Mouse (Mus musculus) lung, postnatal 0 days (tissue): ENCODE measurements around the gene Nppb. TPM values are rescaled to one million over a fixed set of nuclear protein-coding genes. Genes with fewer than 3 reads are reported as not detected.

Experiments used
- ATAC-seq: fragments of 200-750 bp; cut with Nextera tagmentation; 2 replicates; pipeline ENCODE4 v1.8.0; 2017; ENCODE audit warnings: moderate library complexity
- DNase-seq: peaks from one replicate; pipeline ENCODE4 v3.0.0-alpha.2; 2016; ENCODE audit warnings: low spot score
- H3K27ac ChIP-seq: fragments of 300-500 bp; sonication (generic); 2 replicates; pipeline ENCODE4 v1.5.1; 2014; ENCODE audit warnings: antibody characterized with exemption, mild to moderate bottlenecking, low read length, mixed read lengths
- H3K27me3 ChIP-seq: fragments of 300-500 bp; sonication (generic); replicated peaks from 2 replicates; pipeline ENCODE4 v1.6.1; 2014; ENCODE audit warnings: low read length, mixed read lengths; ENCODE audit not compliant: insufficient read depth
- H3K36me3 ChIP-seq: fragments of 300-500 bp; sonication (generic); 2 replicates; pipeline ENCODE4 v1.6.1; 2014; ENCODE audit warnings: low read length, mixed read lengths; ENCODE audit not compliant: insufficient read depth
- H3K4me1 ChIP-seq: fragments of 300-500 bp; sonication (generic); 2 replicates; pipeline ENCODE4 v1.6.1; 2014; ENCODE audit warnings: antibody characterized with exemption, low read depth, low read length, mixed read lengths; ENCODE audit not compliant: insufficient read depth
- H3K4me2 ChIP-seq: fragments of 300-500 bp; sonication (generic); replicated peaks from 2 replicates; pipeline ENCODE4 v1.6.1; 2014; ENCODE audit warnings: low read depth, mild to moderate bottlenecking, low read length, moderate library complexity, mixed read lengths
- H3K4me3 ChIP-seq: fragments of 300-500 bp; sonication (generic); 2 replicates; pipeline ENCODE4 v1.5.1; 2014; ENCODE audit warnings: low read depth, low read length
- H3K9ac ChIP-seq: fragments of 300-500 bp; sonication (generic); replicated peaks from 2 replicates; pipeline ENCODE4 v1.6.1; 2014; ENCODE audit warnings: low read depth, mild to moderate bottlenecking
- H3K9me3 ChIP-seq: fragments of 300-500 bp; sonication (generic); 2 replicates; pipeline ENCODE4 v1.6.1; 2016; ENCODE audit warnings: low read length, mixed read lengths
- CTCF ChIP-seq: IDR thresholded peaks from 2 replicates; pipeline ENCODE4 v1.5.1; 2016; ENCODE audit warnings: antibody characterized with exemption, mild to moderate bottlenecking
- EP300 ChIP-seq: IDR thresholded peaks from 2 replicates; pipeline ENCODE4 v1.6.1; 2016; ENCODE audit warnings: antibody characterized with exemption, mild to moderate bottlenecking, control low read depth
- WGBS: fragments of 180-500 bp; shearing (Covaris S2); extraction: QIAGEN DNeasy Blood & Tissue Kit; methylation state at CpG from one replicate; pipeline ENCODE4 v1.1.7; 2014; 5-methylcytosine and 5-hydroxymethylcytosine counted together
- polyA plus RNA-seq: library from polyadenylated mRNA; unstranded; fragments of >200 nt; fragmentation: Nextera tagmentation; extraction: Ambion mirVana; gene quantifications from 2 replicates; pipeline ENCODE4 v1.2.1, GENCODE M21; 2015

The Nppb gene
- polyA plus RNA-seq, 1 experiment from 2014 or later, result not detected

GRCm38 (mm10) chr4:147965712-147966111, 19.9 kb upstream of the Nppb start:
- Histone ChIP-seq H3K27me3 (no peaks in the 10 kb centered on the region), H3K4me1 (no peaks in the 10 kb centered on the region), H3K4me2 (no peak overlapping the region), H3K9me3 (no peaks in the 10 kb centered on the region), H3K36me3 (no peaks in the 10 kb centered on the region), H3K9ac (no peak overlapping the region), H3K27ac (no peak overlapping the region), H3K4me3 (no peak overlapping the region)
- 48% methylated on average over 7 of the region's 7 CpGs for WGBS
- no peak; the same call in 1 of the 2 replicates for ATAC-seq
- TF ChIP-seq CTCF, result no peak
- no peak for TF ChIP-seq EP300
- DNase-seq, result no peak

GRCm38 (mm10) chr4:147968816-147969215, 16.8 kb upstream of the Nppb start:
- Histone ChIP-seq H3K36me3 (no peaks in the 10 kb centered on the region), H3K4me2 (no peak overlapping the region), H3K27ac (no peak overlapping the region), H3K9me3 (no peaks in the 10 kb centered on the region), H3K27me3 (no peaks in the 10 kb centered on the region), H3K4me3 (no peak overlapping the region), H3K4me1 (no peaks in the 10 kb centered on the region), H3K9ac (no peak overlapping the region)
- WGBS, result 52% methylated on average over 2 of the region's 2 CpGs
- ATAC-seq (no peak), DNase-seq (no peak)
- TF ChIP-seq CTCF, result no peak
- no peak for TF ChIP-seq EP300

GRCm38 (mm10) chr4:147969337-147969736, 16.3 kb upstream of the Nppb start:
- Histone ChIP-seq H3K27me3 (no peaks in the 10 kb centered on the region), H3K36me3 (no peaks in the 10 kb centered on the region), H3K4me1 (no peaks in the 10 kb centered on the region), H3K27ac (no peak overlapping the region), H3K4me2 (no peak overlapping the region), H3K4me3 (no peak overlapping the region), H3K9me3 (no peaks in the 10 kb centered on the region), H3K9ac (no peak overlapping the region)
- no peak for ATAC-seq
- TF ChIP-seq CTCF (no peak), EP300 (no peak)
- no peak for DNase-seq
- WGBS, result 24% methylated on average over 9 of the region's 9 CpGs

- H3K4me2 ChIP-seq, result no peak overlapping the region
- WGBS, result 65% methylated on average over 3 of the region's 3 CpGs
- DNase-seq, result no peak
These were observed 9.4 kb upstream of the Nppb start for GRCm38 (mm10) chr4:147976237-147976636.

GRCm38 (mm10) chr4:147977726-147978125, 7.9 kb upstream of the Nppb start:
- WGBS, result 74% methylated on average over 4 of the region's 4 CpGs
- Histone ChIP-seq H3K4me2 (no peak overlapping the region), H3K27ac (no peak overlapping the region), H3K36me3 (no peaks in the 10 kb centered on the region), H3K4me3 (no peak overlapping the region), H3K27me3 (no peaks in the 10 kb centered on the region), H3K9ac (no peak overlapping the region), H3K9me3 (no peaks in the 10 kb centered on the region), H3K4me1 (no peaks in the 10 kb centered on the region)
- ATAC-seq (no peak), DNase-seq (no peak)
- TF ChIP-seq CTCF (no peak), EP300 (no peak)

More at GRCm38 (mm10) chr4:147976237-147976636, 9.4 kb upstream of the Nppb start:
- Histone ChIP-seq H3K27ac (no peak overlapping the region), H3K9ac (no peak overlapping the region), H3K9me3 (no peaks in the 10 kb centered on the region), H3K27me3 (no peaks in the 10 kb centered on the region), H3K4me1 (no peaks in the 10 kb centered on the region), H3K36me3 (no peaks in the 10 kb centered on the region), H3K4me3 (no peak overlapping the region)
- no peak for ATAC-seq
- TF ChIP-seq CTCF (no peak), EP300 (no peak)

DNA sequence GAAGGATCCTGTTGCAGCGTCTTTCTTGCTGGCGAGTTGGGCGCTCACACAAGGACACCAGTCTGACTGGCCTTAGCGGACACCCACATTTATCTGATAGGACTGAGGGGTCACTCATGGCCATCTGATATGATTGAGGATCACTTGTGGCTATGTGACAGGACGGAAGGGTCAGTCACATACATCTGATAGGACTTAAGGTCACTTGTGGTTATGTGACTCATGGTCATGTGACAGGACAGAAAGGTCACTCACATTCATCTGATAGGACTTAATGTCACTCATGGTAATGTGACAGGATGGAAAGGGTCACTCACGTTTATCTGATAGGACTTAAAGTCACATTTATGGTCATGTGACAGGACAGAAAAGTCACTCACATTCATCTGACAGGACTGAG, 7.2 kb upstream of the Nppb start:
- Histone ChIP-seq H3K9me3 (no peaks in the 10 kb centered on the region), H3K36me3 (no peaks in the 10 kb centered on the region), H3K27me3 (no peaks in the 10 kb centered on the region), H3K4me3 (no peak overlapping the region), H3K27ac (no peak overlapping the region), H3K9ac (no peak overlapping the region), H3K4me2 (no peak overlapping the region), H3K4me1 (no peaks in the 10 kb centered on the region)
- ATAC-seq (no peak), DNase-seq (no peak)
- WGBS, result 87% methylated on average over 6 of the region's 6 CpGs
- TF ChIP-seq EP300, result no peak
- TF ChIP-seq CTCF, result no peak

DNA sequence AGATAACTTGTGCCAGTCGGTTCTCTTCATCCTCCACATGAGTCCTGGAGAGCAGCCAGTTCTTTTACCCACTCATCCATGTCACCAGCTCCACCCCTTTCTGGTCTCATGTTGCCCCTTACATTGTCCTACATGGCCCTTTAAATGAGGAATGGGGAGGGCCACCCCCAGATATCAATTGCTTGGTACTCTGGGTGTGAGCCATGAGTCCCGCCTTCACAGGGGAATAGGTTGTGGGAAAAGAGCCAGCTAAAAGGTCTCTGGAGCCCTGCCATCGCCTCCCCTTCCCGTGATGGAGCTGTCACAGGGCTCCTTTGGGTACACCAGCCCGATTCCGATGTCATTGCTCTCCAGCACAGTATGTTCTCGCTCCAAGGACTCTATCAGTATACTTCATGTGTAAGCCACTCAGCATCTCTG, 6.1 kb upstream of the Nppb start:
- 71% methylated on average over 7 of the region's 7 CpGs for WGBS
- H3K4me2 ChIP-seq, result no peak overlapping the region

More for the DNA sequence above, 6.1 kb upstream of the Nppb start:
- DNase-seq, result no peak
- Histone ChIP-seq H3K9me3 (no peaks in the 10 kb centered on the region), H3K27me3 (no peaks in the 10 kb centered on the region), H3K36me3 (no peaks in the 10 kb centered on the region), H3K27ac (no peak overlapping the region), H3K9ac (no peak overlapping the region), H3K4me3 (no peak overlapping the region), H3K4me1 (no peaks in the 10 kb centered on the region)
- TF ChIP-seq EP300 (no peak), CTCF (no peak)
- no peak for ATAC-seq
